Mouse (Mus musculus) small intestine, adult 2 months (tissue): ENCODE measurements around the gene Gm49027. TPM values are rescaled to one million over a fixed set of nuclear protein-coding genes. Genes with fewer than 3 reads are reported as not detected.

Experiments
- H3K27ac ChIP-seq: fragments of 200-500 bp; 2 replicates; pipeline ENCODE4 v1.5.1; 2012; ENCODE audit warnings: low read depth, low read length, control low read depth, inconsistent platforms; ENCODE audit not compliant: insufficient read depth
- H3K27me3 ChIP-seq: fragments of 200-500 bp; 2 replicates; pipeline ENCODE4 v1.6.1; 2012; ENCODE audit warnings: mild to moderate bottlenecking, moderate library complexity, low read length, inconsistent platforms; ENCODE audit not compliant: control insufficient read depth, insufficient read depth
- H3K36me3 ChIP-seq: fragments of 200-500 bp; 2 replicates; pipeline ENCODE4 v1.6.1; 2012; ENCODE audit warnings: mild to moderate bottlenecking, low read length, control low read depth, inconsistent platforms; ENCODE audit not compliant: control insufficient read depth, insufficient read depth
- H3K4me1 ChIP-seq: fragments of 200-500 bp; 2 replicates; pipeline ENCODE4 v1.6.1; 2012; ENCODE audit warnings: low read length, inconsistent platforms, mixed read lengths; ENCODE audit not compliant: control insufficient read depth, insufficient read depth, insufficient read length
- H3K4me3 ChIP-seq: fragments of 200-500 bp; 2 replicates; pipeline ENCODE4 v1.5.1; 2012; ENCODE audit warnings: low read depth, mild to moderate bottlenecking, control low read depth, inconsistent platforms, low read length, moderate library complexity
- CTCF ChIP-seq: fragments of 200-500 bp; IDR thresholded peaks from 2 replicates; pipeline ENCODE4 v1.5.1; 2012; ENCODE audit warnings: low read depth, mild to moderate bottlenecking, control low read depth, inconsistent platforms, low read length, moderate library complexity, mixed read lengths; ENCODE audit not compliant: insufficient replicate concordance, insufficient read length; ENCODE audit errors: extremely low read depth
- POLR2A ChIP-seq: fragments of 200-500 bp; IDR thresholded peaks from 2 replicates; pipeline ENCODE4 v1.6.1; 2012; ENCODE audit warnings: low read depth, mild to moderate bottlenecking, control low read depth, inconsistent platforms, low read length, moderate library complexity
- WGBS: fragments of 180-500 bp; shearing (Covaris S2); methylation state at CpG from one replicate; pipeline ENCODE4 v1.1.7; 2018; 5-methylcytosine and 5-hydroxymethylcytosine counted together
- polyA plus RNA-seq: library from polyadenylated mRNA; depleted of rRNA; stranded (reverse); fragments of >200 nt; gene quantifications from 2 replicates; pipeline ENCODE4 v1.2.3, GENCODE M21; 2012; rRNA removed

Gm49027 gene
- polyA plus RNA-seq, result 6.9 and 9.3 TPM in 2 replicates

GRCm38 (mm10) chr5:123525281-123525680, at the start of gene Gm49027:
Gene Gm49027, minus strand, starts transcription at chr5:123525488.
- H3K36me3 ChIP-seq, result peaks cover 8% of the 10 kb centered on the region
- 79% methylated on average over 7 of the region's 7 CpGs for WGBS
- H3K4me1 ChIP-seq, result peaks cover 3% of the 10 kb centered on the region
- peak within 1 kb of the TSS; percentile 97 for H3K4me3 ChIP-seq
- H3K27me3 ChIP-seq, result no peaks in the 10 kb centered on the region
- H3K27ac ChIP-seq, result no peak within 1 kb of the TSS
- TF ChIP-seq CTCF (no peak), POLR2A (no peak)

- TF ChIP-seq POLR2A, result no peak
- 47% methylated on average over 8 of the region's 8 CpGs for WGBS
- Histone ChIP-seq H3K36me3 (peaks cover 15% of the 10 kb centered on the region), H3K27ac (no peak overlapping the region), H3K4me3 (peak overlapping the region; percentile 91), H3K27me3 (no peaks in the 10 kb centered on the region), H3K4me1 (no peaks in the 10 kb centered on the region)
These were observed 48.1 kb upstream of the Gm49027 start for GRCm38 (mm10) chr5:123573362-123573761.

- WGBS, result under 1% methylated on average over 54 of the region's 54 CpGs
- H3K27me3 ChIP-seq, result no peaks in the 10 kb centered on the region
- H3K4me1 ChIP-seq, result no peaks in the 10 kb centered on the region
- H3K27ac ChIP-seq, result peak within 1 kb of the TSS; percentile 42
- peaks cover 20% of the 10 kb centered on the region for H3K36me3 ChIP-seq
- H3K4me3 ChIP-seq, result peak within 1 kb of the TSS; percentile 91
- TF ChIP-seq POLR2A (peak; percentile 80; the same call in 1 of the 2 replicates), CTCF (no peak)
These were observed 47.3 kb upstream of the Gm49027 start, which contains the start of gene Vps33a for GRCm38 (mm10) chr5:123572357-123573186. Gene Vps33a, minus strand, starts transcription at chr5:123573038.

- no peaks in the 10 kb centered on the region for H3K27me3 ChIP-seq
- peaks cover 64% of the 10 kb centered on the region for H3K36me3 ChIP-seq
- no peak overlapping the region for H3K4me3 ChIP-seq
- WGBS, result 95% methylated on average over 11 of the region's 11 CpGs
- H3K4me1 ChIP-seq, result no peaks in the 10 kb centered on the region
- no peak for TF ChIP-seq POLR2A
- H3K27ac ChIP-seq, result no peak overlapping the region
These were observed 35.8 kb upstream of the Gm49027 start for GRCm38 (mm10) chr5:123561128-123561527.

- peaks cover 62% of the 10 kb centered on the region for H3K36me3 ChIP-seq
- no peaks in the 10 kb centered on the region for H3K4me1 ChIP-seq
- no peak overlapping the region for H3K27ac ChIP-seq
- TF ChIP-seq CTCF (no peak), POLR2A (no peak)
- H3K4me3 ChIP-seq, result no peak overlapping the region
- WGBS, result 77% methylated on average over 8 of the region's 8 CpGs
- no peaks in the 10 kb centered on the region for H3K27me3 ChIP-seq
These were observed 34.3 kb upstream of the Gm49027 start for GRCm38 (mm10) chr5:123559588-123559987.

- TF ChIP-seq POLR2A (no peak), CTCF (no peak)
- H3K4me3 ChIP-seq, result no peak overlapping the region
- H3K27me3 ChIP-seq, result no peaks in the 10 kb centered on the region
- H3K4me1 ChIP-seq, result no peaks in the 10 kb centered on the region
- no peak overlapping the region for H3K27ac ChIP-seq
- WGBS, result 59% methylated on average over 2 of the region's 2 CpGs
- H3K36me3 ChIP-seq, result peaks cover 41% of the 10 kb centered on the region
These were observed 31.2 kb upstream of the Gm49027 start for GRCm38 (mm10) chr5:123556451-123556850.

GRCm38 (mm10) chr5:123555693-123556092, 30.4 kb upstream of the Gm49027 start:
- H3K4me1 ChIP-seq, result no peaks in the 10 kb centered on the region
- WGBS, result 93% methylated on average over 7 of the region's 7 CpGs
- TF ChIP-seq POLR2A (no peak), CTCF (no peak)
- H3K27ac ChIP-seq, result no peak overlapping the region
- H3K36me3 ChIP-seq, result peaks cover 36% of the 10 kb centered on the region
- H3K4me3 ChIP-seq, result no peak overlapping the region
- no peaks in the 10 kb centered on the region for H3K27me3 ChIP-seq

- Histone ChIP-seq H3K4me3 (no peak overlapping the region), H3K4me1 (no peaks in the 10 kb centered on the region), H3K27ac (no peak overlapping the region), H3K36me3 (peaks cover 64% of the 10 kb centered on the region), H3K27me3 (no peaks in the 10 kb centered on the region)
- WGBS, result 93% methylated on average over 10 of the region's 10 CpGs
- no peak for TF ChIP-seq POLR2A
- no peak for TF ChIP-seq CTCF
These were observed 8.5 kb upstream of the Gm49027 start for GRCm38 (mm10) chr5:123533801-123534200.
